Mouse (Mus musculus) C2C12 (cell line): ENCODE results near the gene Rbm8a.

Source experiments
- CEBPB ChIP-seq: IDR thresholded peaks from one replicate; pipeline ENCODE4 v1.6.1; 2011; ENCODE audit warnings: low read depth, mild to moderate bottlenecking, control low read depth, moderate library complexity
- CTCF ChIP-seq: IDR thresholded peaks from one replicate; pipeline ENCODE4 v1.5.1; 2011; ENCODE audit not compliant: control insufficient read depth, insufficient read depth, insufficient read length
- FOSL1 ChIP-seq: IDR thresholded peaks from one replicate; pipeline ENCODE4 v1.8.0; 2011; ENCODE audit warnings: mild to moderate bottlenecking, low read length; ENCODE audit not compliant: poor library complexity, insufficient read depth, severe bottlenecking
- MAX ChIP-seq: IDR thresholded peaks from one replicate; pipeline ENCODE4 v1.6.1; 2011; ENCODE audit warnings: mild to moderate bottlenecking, control low read depth
- MYOD1 ChIP-seq: IDR thresholded peaks from one replicate; pipeline ENCODE4 v1.6.1; 2011; ENCODE audit warnings: low read depth; ENCODE audit not compliant: control insufficient read depth, insufficient read length
- MYOG ChIP-seq: IDR thresholded peaks from one replicate; pipeline ENCODE4 v1.6.1; 2011; ENCODE audit not compliant: control insufficient read depth, insufficient read length; ENCODE audit errors: extremely low read depth
- USF1 ChIP-seq: IDR thresholded peaks from one replicate; pipeline ENCODE4 v1.6.1; 2011; ENCODE audit warnings: low read depth, mild to moderate bottlenecking, control low read depth, moderate library complexity

GRCm38 (mm10) chr3:96673514-96673913 lies 43.8 kb downstream of the Rbm8a start:
- no peak for TF ChIP-seq CTCF
- TF ChIP-seq USF1 = no peak
- no peak for TF ChIP-seq MYOD1
- no peak for TF ChIP-seq MAX
- no peak for TF ChIP-seq FOSL1
- TF ChIP-seq CEBPB = no peak
- no peak for TF ChIP-seq MYOG
